Mouse (Mus musculus): Measurements from ENCODE around the gene Cebpg.

- TF ChIP-seq POLR2A (IDR thresholded peaks at IDR 0.05; ENCODE audit: low read depth, low read length) (no peak), CTCF (IDR thresholded peaks at IDR 0.05; ENCODE audit: extremely low read depth, insufficient read length, insufficient replicate concordance, low read depth, low read length) (no peak)
Observed at GRCm38 (mm10) chr7:35013228-35013627, 43.1 kb downstream of the Cebpg start.

All from small intestine, adult 2 months (tissue).